Mouse (Mus musculus) midbrain, embryonic 14.5 days (tissue): ENCODE data around the gene Utp11. TPM values are rescaled to one million over a fixed set of nuclear protein-coding genes. Genes with fewer than 3 reads are reported as not detected.
A peak's percentile ranks its signal among the peaks of the same experiment; 100 is the strongest.
"Not testable (repeated sequence)": the region's sequence is repeated elsewhere in the genome, so short reads cannot be mapped to it uniquely, and the experiment has no call there.

Source experiments
- ATAC-seq: fragments of 200-750 bp; cut with Nextera tagmentation; 2 replicates; pipeline ENCODE4 v1.8.0; 2017; ENCODE audit warnings: moderate number of reproducible peaks, moderate library complexity; ENCODE audit not compliant: low FRiP score, low TSS enrichment
- DNase-seq: peaks from one replicate; pipeline ENCODE4 v3.0.0-alpha.2; 2015
- H3K27ac ChIP-seq: fragments of 300-500 bp; sonication (generic); replicated peaks from 2 replicates; pipeline ENCODE4 v1.5.1; 2014; ENCODE audit warnings: mild to moderate bottlenecking, low read depth, low read length, moderate library complexity
- H3K27me3 ChIP-seq: fragments of 300-500 bp; sonication (generic); 2 replicates; pipeline ENCODE4 v1.6.1; 2014; ENCODE audit warnings: low read length, control low read depth, mixed read lengths; ENCODE audit not compliant: control insufficient read depth, insufficient read depth
- H3K36me3 ChIP-seq: fragments of 300-500 bp; sonication (generic); 2 replicates; pipeline ENCODE4 v1.6.1; 2014; ENCODE audit warnings: low read length, control low read depth; ENCODE audit not compliant: control insufficient read depth, insufficient read depth
- H3K4me1 ChIP-seq: fragments of 300-500 bp; sonication (generic); 2 replicates; pipeline ENCODE4 v1.6.1; 2014; ENCODE audit warnings: mild to moderate bottlenecking, antibody characterized with exemption, low read length, control low read depth; ENCODE audit not compliant: control insufficient read depth, insufficient read depth
- H3K4me2 ChIP-seq: fragments of 300-500 bp; sonication (generic); 2 replicates; pipeline ENCODE4 v1.6.1; 2014; ENCODE audit warnings: mild to moderate bottlenecking, low read length, moderate library complexity
- H3K4me3 ChIP-seq: fragments of 300-500 bp; sonication (generic); replicated peaks from 2 replicates; pipeline ENCODE4 v1.5.1; 2014; ENCODE audit warnings: low read depth, low read length
- H3K9ac ChIP-seq: fragments of 300-500 bp; sonication (generic); replicated peaks from 2 replicates; pipeline ENCODE4 v1.6.1; 2014; ENCODE audit warnings: mild to moderate bottlenecking, low read length, moderate library complexity
- H3K9me3 ChIP-seq: fragments of 300-500 bp; sonication (generic); 2 replicates; pipeline ENCODE4 v1.6.1; 2016; ENCODE audit warnings: low read length, control low read depth, mixed read lengths; ENCODE audit not compliant: control insufficient read depth
- WGBS: fragments of 180-500 bp; shearing (Covaris S2); extraction: QIAGEN DNeasy Blood & Tissue Kit; methylation state at CpG from one replicate; pipeline ENCODE4 v1.1.7; 2014; 5-methylcytosine and 5-hydroxymethylcytosine counted together
- polyA plus RNA-seq: library from polyadenylated mRNA; unstranded; fragments of >200 nt; fragmentation: Nextera tagmentation; extraction: Ambion mirVana; gene quantifications from 2 replicates; pipeline ENCODE4 v1.2.1, GENCODE M21; 2014

Gene Utp11
- polyA plus RNA-seq, 1 experiment from 2014 or later, result 38.2 TPM

DNA sequence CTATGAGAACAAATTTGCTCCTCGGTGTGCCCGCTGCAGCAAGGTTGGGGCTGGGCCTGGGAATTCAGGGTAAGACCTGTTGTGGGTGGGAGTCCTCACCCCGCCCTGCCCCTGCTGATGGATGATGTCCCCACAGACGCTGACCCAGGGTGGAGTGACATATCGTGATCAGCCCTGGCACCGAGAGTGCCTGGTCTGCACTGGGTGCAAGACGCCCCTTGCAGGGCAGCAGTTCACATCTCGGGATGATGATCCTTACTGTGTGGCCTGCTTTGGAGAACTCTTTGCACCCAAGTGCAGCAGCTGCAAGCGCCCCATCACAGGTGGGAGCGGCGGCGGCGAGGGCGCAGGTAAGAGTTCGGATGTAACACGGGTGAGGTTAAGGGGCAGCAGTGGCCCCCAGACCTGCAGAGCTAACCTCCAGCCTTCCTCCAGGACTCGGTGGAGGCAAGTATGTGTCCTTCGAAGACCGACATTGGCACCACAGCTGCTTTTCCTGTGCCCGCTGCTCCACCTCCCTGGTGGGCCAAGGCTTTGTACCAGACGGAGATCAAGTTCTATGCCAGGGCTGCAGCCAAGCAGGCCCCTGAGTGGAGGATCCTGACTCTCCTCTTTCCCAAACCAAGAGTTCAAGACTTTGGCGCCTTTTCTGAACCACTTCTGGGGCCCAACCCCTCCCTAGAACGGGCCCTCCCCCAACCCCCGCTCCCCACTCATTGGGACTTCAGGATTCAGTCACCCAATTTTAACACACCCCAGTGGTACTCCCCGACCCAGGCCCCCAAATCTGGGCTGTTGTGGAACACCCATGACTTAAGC lies 14.2 kb upstream of the Utp11 start:
- H3K4me3 ChIP-seq, DNase-seq, ATAC-seq, H3K27ac ChIP-seq, H3K9ac ChIP-seq, H3K4me2 ChIP-seq, H3K9me3 ChIP-seq, H3K36me3 ChIP-seq: not testable (repeated sequence)
- peaks cover 15% of the 10 kb centered on the region for H3K27me3 ChIP-seq
- H3K4me1 ChIP-seq, result peaks cover 15% of the 10 kb centered on the region
- WGBS, result 90% methylated on average over 25 of the region's 25 CpGs

DNA sequence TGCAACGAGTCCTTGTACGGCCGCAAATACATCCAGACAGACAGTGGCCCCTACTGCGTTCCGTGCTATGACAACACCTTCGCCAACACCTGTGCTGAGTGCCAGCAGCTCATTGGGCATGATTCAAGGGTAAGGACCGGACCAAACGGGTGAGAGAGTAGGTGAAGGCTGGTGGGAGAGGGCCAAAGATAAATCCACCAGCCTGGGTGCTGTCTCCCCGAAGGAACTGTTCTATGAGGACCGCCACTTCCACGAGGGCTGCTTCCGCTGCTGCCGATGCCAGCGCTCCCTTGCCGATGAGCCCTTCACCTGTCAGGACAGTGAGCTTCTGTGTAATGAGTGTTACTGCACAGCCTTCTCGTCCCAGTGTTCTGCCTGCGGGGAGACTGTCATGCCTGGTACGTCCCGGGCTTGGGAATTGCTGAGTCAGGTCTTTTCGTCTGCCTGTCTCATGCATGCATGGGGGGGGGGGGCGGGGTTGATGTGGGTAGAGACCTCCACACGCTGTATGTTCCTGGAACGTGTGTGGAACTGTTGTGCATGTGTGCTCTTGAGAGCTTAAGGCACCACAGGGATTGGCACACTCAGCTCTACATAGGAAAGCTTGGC lies 12.4 kb upstream of the Utp11 start:
- Histone ChIP-seq H3K4me3 (no peak overlapping the region), H3K9me3 (no peaks in the 10 kb centered on the region), H3K4me2 (no peak overlapping the region), H3K27ac (no peak overlapping the region), H3K9ac (no peak overlapping the region), H3K36me3 (no peaks in the 10 kb centered on the region), H3K27me3 (peaks cover 19% of the 10 kb centered on the region), H3K4me1 (peaks cover 23% of the 10 kb centered on the region)
- 91% methylated on average over 23 of the region's 23 CpGs for WGBS
- DNase-seq, result no peak
- no peak for ATAC-seq

DNA sequence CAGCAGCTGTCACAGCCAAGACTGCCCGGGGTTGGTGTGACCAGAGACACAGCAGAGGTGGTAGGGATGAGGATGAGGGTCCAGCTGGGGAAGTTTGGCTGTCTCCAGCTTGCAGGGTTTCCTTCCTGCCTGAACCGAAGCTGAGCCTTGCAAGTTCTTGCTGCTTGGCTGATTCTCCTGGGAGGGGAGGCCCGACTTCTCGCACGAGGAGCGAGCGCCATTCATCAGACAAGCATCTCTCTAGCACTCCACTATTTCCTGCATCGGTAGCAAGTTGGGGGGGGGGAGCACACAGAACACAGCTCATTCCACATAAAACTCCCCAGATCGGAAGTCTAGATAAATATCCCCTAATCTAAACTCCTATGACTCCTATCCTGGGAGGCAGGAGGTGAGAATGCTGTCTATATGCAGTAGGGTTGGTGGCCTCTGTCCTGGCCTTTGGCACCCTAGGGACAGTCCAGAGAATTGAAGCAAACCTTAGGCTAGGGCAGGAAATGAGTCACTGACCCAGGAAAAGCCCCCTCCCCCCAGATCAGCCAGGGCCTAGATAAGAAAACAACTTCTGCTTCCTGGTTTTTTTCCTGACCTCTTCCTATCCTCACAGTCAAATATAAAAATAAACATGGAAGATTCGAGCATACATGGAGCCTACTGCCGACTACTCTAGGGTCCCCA lies 11.5 kb upstream of the Utp11 start:
- peaks cover 16% of the 10 kb centered on the region for H3K27me3 ChIP-seq
- no peaks in the 10 kb centered on the region for H3K9me3 ChIP-seq
- DNase-seq, result peak; percentile 33
- H3K36me3 ChIP-seq, result no peaks in the 10 kb centered on the region
- 22% methylated on average over 11 of the region's 11 CpGs for WGBS
- H3K27ac ChIP-seq, result peak overlapping the region; percentile 41
- no peak for ATAC-seq
- H3K4me1 ChIP-seq, result peaks cover 25% of the 10 kb centered on the region
- no peak overlapping the region for H3K4me3 ChIP-seq
- 0 out of 2 replicates have a peak overlapping the region, but pooled peaks have one; percentile 24 for H3K4me2 ChIP-seq
- H3K9ac ChIP-seq, result no peak overlapping the region

DNA sequence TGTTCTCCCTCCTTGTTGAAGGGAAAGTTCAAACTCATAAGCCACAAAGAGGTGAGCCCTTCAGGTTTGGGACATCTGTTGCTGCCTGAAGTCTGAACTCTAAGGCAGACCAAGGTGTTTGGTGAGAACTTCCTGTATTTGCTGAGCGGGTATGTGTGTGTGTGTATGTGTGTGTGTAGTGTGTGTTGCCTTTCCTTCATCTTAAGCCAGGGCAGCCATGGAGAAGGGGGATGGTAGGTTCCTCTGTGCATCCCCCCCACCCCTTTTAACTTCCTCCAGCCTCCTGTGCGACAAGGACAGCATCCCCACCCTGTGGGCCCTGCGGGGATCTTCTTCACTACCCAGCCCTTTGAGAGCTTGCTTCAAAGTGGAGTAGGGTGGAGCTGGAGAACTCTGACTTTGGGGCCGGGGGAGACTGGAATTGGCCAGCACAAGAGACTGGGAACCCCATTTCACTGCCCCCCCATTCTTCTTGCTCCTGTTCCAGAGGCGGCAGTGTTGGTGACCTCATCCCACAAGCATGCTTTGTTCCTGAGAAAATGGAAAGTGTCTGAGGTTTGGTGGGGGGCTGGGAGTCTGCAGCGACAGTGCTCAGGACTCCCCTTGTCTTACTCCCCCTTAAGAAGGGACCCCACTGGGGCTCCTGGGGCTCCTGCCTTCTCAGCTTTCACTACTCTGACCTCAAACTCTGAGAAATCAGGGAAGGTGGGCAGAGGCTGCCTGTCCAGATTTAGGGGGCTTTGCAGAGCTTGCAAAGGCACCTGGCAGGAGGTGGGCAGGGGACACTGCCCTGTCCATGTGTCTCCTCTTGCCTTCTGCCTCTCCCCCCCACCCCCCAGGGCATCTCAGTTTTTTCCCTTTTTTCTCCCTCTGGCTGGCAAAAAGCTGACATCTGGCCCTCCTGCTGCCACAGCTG lies 10.7 kb upstream of the Utp11 start:
- 4% methylated on average over 6 of the region's 6 CpGs for WGBS
- Histone ChIP-seq H3K4me2 (peak overlapping the region; percentile 24; the same call in 1 of the 2 replicates), H3K9ac (0 out of 2 replicates have a peak overlapping the region, but pooled peaks have one; percentile 12), H3K4me1 (peaks cover 24% of the 10 kb centered on the region), H3K4me3 (no peak overlapping the region), H3K27ac (peak overlapping the region; percentile 41), H3K36me3 (no peaks in the 10 kb centered on the region), H3K9me3 (no peaks in the 10 kb centered on the region), H3K27me3 (peaks cover 8% of the 10 kb centered on the region; the same call in 1 of the 2 replicates)
- DNase-seq (peak; percentile 19), ATAC-seq (no peak)

DNA sequence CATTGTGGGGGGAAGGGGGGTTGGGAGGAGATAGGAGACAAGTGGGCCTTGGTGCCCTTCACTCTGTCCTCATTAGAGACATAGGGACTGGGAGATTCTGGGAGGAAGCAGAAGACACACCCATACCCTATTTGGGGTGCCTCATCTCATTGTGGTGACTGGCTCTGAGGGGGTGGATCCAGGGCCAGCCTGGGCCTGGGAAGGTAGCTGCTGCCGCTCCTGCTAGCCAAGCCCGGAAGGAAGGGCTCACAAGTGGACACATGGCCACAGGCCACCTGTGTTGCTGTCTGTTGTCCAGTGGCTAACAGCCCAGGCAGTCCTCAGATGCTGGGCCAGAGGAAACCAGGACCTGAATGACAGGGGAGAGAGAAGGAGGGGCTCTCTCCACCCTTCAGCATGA lies 10.0 kb upstream of the Utp11 start:
- peaks cover 5% of the 10 kb centered on the region; the same call in 1 of the 2 replicates for H3K27me3 ChIP-seq
- H3K9ac ChIP-seq, result no peak overlapping the region
- ATAC-seq (no peak), DNase-seq (no peak)
- H3K36me3 ChIP-seq, result no peaks in the 10 kb centered on the region
- H3K27ac ChIP-seq, result no peak overlapping the region
- H3K4me1 ChIP-seq, result peaks cover 19% of the 10 kb centered on the region
- no peaks in the 10 kb centered on the region for H3K9me3 ChIP-seq
- no peak overlapping the region for H3K4me3 ChIP-seq
- no peak overlapping the region for H3K4me2 ChIP-seq
- 55% methylated on average over 2 of the region's 2 CpGs for WGBS

DNA sequence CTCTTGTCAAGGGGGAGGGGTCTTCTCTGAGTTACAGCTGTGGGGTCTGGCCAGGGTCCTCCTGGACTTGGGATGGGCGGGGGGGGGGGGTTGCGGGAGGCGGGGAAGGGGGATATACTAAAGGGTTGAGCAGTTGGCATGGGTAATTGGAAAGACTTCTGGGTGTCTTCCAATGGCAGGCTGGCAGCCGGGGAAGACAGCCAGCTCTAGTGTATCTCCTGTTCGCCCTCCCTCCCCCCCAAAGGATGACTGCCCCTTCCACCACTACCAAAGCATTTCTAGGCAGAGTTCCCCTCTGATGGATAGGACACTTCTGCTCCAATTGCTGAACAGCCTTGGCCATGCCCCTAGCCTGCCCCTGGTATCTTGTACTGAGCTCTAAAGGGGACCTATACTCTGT lies 8.5 kb upstream of the Utp11 start:
- H3K4me3 ChIP-seq, result no peak overlapping the region; the same call in 1 of the 2 replicates

DNA sequence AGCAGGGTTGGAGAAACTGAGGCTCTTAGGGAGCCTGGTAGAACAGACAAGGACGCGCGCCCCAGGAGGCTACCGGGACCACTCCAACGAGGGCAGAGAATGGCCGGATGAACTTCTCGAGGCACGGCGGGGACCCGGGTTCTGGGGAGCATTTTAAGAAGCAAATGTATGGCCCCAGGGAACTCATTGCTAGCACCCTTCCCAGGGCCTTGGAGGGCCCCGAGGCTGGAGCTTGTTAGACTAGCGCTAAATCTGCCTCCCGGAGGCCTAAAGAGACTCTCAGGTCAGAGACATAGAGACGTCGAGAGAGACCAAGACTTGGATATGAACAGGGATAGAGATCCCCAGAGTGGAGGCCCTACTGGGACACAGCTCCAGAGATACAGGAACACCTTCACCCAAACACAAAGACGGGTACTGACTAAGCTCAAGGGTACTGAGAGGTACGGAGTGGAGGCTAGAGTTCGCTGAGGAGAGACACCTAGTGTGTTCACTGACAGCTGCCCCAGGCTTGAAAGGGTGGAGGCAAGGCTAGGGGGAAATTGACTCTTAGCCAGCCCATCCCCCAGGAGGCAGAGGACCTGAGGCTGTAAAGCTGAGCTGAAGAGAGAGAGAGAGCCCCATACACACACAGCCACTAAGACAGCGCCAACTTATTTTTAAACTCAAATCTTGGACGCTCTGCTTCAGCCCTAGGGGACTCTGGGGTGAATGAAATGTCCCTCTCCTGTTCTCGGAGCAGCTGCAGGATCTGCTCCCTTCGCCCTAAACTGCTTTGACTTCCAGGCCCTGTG lies 7.8 kb upstream of the Utp11 start:
- DNase-seq (peak; percentile 46), ATAC-seq (no peak)
- Histone ChIP-seq H3K9me3 (no peaks in the 10 kb centered on the region), H3K4me1 (peaks cover 19% of the 10 kb centered on the region), H3K4me3 (peak overlapping the region; percentile 59), H3K9ac (peak overlapping the region; percentile 60), H3K4me2 (peak overlapping the region; percentile 99), H3K27ac (no peak overlapping the region), H3K36me3 (no peaks in the 10 kb centered on the region), H3K27me3 (peaks cover 7% of the 10 kb centered on the region; the same call in 1 of the 2 replicates)
- WGBS, result 4% methylated on average over 22 of the region's 22 CpGs

More for the DNA sequence above, 8.5 kb upstream of the Utp11 start:
- Histone ChIP-seq H3K9ac (0 out of 2 replicates have a peak overlapping the region, but pooled peaks have one; percentile 1), H3K27me3 (peaks cover 5% of the 10 kb centered on the region; the same call in 1 of the 2 replicates), H3K36me3 (no peaks in the 10 kb centered on the region), H3K27ac (no peak overlapping the region), H3K4me2 (peak overlapping the region; percentile 99), H3K4me1 (peaks cover 19% of the 10 kb centered on the region), H3K9me3 (no peaks in the 10 kb centered on the region)
- peak; percentile 26 for DNase-seq
- no peak for ATAC-seq
- WGBS, result 17% methylated on average over 2 of the region's 5 CpGs
